Mouse (Mus musculus) brain, embryonic 14.5 days (tissue): ENCODE results near the gene Gls2. TPM values are rescaled to one million over a fixed set of nuclear protein-coding genes. Genes with fewer than 3 reads are reported as not detected.
"Not testable (repeated sequence)": the region's sequence is repeated elsewhere in the genome, so short reads cannot be mapped to it uniquely, and the experiment has no call there.

Source experiments
- DNase-seq: peaks from one replicate; pipeline ENCODE4 v3.0.0-alpha.2; 2011; ENCODE audit warnings: low read depth
- CTCF ChIP-seq: fragments of 200-500 bp; IDR thresholded peaks from 2 replicates; pipeline ENCODE4 v1.5.1; 2012; ENCODE audit warnings: inconsistent platforms, mild to moderate bottlenecking, moderate library complexity, borderline replicate concordance; ENCODE audit not compliant: insufficient read depth, insufficient read length; ENCODE audit errors: extremely low read depth
- POLR2A ChIP-seq: fragments of 200-500 bp; IDR thresholded peaks from 2 replicates; pipeline ENCODE4 v1.6.1; 2012; ENCODE audit warnings: mild to moderate bottlenecking, inconsistent platforms, borderline replicate concordance; ENCODE audit not compliant: poor library complexity, insufficient read depth, insufficient read length, severe bottlenecking; ENCODE audit errors: extremely low read depth
- polyA plus RNA-seq: library from polyadenylated mRNA; depleted of rRNA; stranded (reverse); fragments of >200 nt; gene quantifications from 2 replicates; pipeline ENCODE4 v1.2.3, GENCODE M21; 2012

Gene Gls2
- polyA plus RNA-seq, 1 experiment: 4.4 TPM

DNA sequence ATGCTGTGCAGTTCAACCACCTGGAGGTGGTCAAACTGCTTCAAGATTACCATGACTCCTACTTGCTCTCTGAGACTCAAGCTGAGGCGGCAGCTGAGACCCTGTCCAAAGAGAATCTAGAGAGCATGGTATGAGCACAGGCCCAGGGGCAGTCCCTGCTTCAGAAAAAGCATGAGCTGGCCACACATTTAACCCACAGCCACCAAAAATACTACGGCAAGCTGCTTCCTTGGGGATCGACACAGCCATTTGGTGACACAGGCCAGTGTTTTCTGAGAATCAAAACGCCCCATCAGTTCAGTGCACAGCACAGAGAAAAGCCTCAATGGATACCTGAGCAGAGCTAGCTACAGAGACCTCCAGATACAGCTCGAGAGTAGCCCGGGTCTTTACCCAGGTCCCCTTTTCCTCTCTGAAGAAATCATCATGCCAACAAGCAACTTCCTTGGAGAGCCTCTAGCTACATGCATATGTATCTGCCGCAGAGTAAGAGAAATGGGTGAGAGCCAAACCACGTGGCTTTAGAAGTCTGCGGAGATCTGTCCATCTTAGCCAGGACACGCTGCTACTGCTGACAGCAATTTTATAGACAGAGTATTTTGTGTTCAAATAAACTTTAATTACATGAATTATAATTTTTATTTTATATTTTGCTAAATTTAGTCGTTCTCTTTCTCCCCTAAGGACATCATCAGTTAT is 15.2 kb downstream of the Gls2 start:
- no peak for DNase-seq
- TF ChIP-seq POLR2A: no peak
- TF ChIP-seq CTCF: no peak

DNA sequence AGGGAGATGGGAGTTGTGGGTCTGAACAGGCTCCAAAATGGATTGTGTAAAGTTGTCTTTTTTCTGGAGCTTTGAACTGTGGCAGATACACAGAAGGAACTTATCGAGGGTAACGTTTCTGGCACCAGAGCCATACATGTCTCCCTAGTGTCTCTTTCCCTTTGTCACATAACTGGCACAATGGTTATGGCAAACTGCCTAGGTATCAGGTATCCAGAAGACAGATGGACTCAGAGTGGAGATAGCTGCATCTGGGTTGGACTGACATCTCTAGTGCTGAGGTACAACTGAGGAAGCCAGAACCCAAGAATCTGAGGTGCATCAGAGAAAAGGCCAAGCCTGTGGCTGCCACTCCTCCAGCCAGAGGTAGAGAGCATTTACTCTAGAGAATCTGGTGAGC is 15.9 kb downstream of the Gls2 start:
- no peak for TF ChIP-seq POLR2A
- TF ChIP-seq CTCF: no peak
- DNase-seq: no peak

DNA sequence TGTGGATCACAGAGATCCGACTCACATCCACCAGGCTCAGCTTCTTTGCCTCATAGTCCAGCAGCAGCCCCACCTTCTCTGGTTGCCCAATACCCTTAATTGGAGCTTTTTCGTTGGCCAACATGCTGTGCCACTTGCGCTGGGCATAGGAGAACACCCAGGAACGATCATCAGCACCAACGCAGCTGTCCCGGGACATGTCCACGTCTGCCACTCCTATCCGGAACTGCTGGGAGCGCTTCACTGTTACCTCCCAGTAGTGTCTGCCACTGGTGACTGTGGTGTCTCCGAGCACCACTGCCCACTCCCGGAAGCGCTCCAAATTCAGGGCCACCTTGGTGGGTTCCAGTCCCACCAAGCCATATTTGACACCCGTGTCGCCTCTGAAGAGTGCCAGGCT is 16.7 kb downstream of the Gls2 start:
- DNase-seq: no peak
- no peak for TF ChIP-seq POLR2A
- no peak for TF ChIP-seq CTCF

DNA sequence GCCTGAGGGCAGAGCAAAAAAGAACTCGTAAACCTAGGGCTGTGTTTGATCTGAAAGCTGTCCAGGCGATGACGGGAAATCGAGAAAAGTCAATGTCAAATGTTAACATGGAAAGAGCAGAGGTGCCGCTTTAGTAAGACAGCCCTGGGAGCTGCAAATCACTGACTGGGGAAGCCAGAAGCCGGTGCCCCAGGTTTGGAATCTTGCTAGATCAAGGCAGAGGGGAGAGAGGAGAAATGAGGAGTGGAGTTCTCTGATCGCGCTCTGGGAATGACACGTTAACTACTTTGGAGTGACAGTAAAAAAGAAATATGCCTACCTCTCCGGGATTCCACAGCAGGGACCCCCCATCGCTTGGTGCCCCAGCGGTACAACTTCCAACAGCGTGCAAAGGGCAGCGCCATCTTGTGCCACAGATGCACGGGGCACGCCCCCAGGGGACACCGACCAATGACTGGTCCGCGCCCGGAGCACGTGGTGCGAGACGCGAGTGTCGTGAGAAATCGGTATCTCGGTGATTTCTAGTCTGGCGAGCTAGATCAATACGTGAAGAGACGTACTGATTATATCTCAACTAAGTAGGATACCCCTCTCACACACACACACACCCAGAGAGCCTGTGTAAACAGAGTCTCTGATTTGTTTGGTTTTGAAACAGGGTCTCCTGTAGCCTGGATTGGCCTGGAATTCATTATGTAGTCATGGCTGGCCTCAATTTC is 17.3 kb downstream of the Gls2 start, which contains the start of gene Spryd4:
Gene Spryd4, minus strand, starts transcription at position 418 of the 719 bp plus-strand sequence.
- TF ChIP-seq POLR2A: 0 out of 2 replicates have a peak, but pooled peaks have one; percentile 17
- peak; percentile 21; the same call in 1 of the 2 replicates for TF ChIP-seq CTCF
- peak; percentile 96 for DNase-seq

DNA sequence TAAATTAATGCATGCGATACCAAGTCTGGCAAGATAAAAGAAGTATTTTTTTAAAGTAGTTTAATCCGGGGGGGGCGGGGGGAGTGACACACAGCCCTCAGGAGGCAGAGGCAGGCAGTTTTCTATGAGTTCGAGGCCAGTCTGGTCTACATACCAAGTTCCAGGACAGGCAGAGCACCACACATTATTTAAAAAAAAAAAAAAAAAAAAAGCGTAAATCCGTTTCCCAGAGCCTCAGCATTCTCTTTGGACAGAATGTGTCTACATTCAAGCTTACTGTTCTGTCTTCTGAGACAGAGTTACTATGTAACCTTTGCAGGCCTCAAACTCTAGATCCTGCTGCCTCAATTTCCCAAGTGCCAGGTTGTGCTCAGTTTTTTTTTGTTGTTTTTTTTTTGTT is 17.9 kb downstream of the Gls2 start:
- no peak for DNase-seq
- TF ChIP-seq POLR2A: no peak
- no peak for TF ChIP-seq CTCF

DNA sequence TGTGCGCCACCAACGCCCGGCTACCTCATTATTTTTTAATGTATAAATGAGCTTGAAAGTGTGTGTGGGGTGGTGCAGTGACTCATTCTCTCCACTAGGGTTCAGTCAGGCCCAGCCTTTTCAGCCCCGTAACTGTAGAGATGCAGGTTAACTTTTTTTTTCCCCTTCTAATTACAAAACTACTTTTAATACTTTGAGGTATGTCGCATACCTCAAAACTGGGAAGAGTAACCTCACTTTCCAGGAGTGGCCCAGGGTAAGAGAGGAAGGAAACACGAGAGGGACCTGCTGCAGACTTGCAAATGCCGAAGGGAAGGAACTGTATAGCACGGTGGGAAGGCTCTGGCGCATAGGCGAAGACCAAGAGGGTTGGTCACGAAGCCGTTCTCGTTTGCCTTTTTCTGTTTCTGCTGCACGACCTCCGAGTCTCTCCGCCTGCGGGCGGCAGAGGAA is 18.6 kb downstream of the Gls2 start:
- no peak for TF ChIP-seq POLR2A
- peak; percentile 67; the same call in 1 of the 2 replicates for TF ChIP-seq CTCF
- peak; percentile 80 for DNase-seq

DNA sequence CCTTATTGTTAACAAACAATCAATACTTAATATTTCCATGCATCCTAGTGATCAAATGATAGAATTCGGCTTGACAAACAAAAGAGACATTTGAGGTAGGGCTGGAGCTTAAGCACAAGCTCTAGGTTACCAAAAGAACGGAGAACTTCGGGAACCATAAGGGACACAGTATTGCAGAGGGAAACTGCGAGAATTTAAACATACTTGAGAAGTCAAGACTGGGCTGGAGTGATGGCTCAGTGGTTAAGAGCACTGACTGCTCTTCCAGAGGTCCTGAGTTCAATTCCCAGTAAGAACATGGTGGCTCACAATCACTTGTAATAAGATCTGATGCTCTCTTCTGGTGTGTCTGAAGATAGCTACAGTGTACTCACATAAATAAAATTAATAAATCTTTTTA is 19.9 kb downstream of the Gls2 start:
- DNase-seq: not testable (repeated sequence)

DNA sequence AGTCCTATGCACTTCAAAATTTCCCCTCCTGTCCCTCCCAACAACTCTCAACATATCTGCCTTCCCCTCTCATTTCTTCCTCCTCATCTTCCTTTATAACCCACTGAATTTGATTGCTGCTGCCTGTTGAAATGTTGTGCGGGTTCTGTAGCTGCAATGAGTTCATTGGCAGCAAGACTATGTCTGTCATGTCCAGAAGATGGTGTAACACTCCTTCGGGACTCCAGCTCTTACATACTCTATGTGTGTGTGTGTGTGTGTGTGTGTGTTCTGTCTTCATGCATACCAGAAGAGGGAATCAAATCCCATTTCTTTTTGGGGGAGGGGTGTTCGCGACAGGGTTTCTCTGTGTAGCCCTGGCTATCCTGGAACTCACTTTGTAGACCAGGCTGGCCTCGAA is 20.7 kb downstream of the Gls2 start:
- no peak for DNase-seq
- no peak for TF ChIP-seq CTCF
- TF ChIP-seq POLR2A: no peak

DNA sequence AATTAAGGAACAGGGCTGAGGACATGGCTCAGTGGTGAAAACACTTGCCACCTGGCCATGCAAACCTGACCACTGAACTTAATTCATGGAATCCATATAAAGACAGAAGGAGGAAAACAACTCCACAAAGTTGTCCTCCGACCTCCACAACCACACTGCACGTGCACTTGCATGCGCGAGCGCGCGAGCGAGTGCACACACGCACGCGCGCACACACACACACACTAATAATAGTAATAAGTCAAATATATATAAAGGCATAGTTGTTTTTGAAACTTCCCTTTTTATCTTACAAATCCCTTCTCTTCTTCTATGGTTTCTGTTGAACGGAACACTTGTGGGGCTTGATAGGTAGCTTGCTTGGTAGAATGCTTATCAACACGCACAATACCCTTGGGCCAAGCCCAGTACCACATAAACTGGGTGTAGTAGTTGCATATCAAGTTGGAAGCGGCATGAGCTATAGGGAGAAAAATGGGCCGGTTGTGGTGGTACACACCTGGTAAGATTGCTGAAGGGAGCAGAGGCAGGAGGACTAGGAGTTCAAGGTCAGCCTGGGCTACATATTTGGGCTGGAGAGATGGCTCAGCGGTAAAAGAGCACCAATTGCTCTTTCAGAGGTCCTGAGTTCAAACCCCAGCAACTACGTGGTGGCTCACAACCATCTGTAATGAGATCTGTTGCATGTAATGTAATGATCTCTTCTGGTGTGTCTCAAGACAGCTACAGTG is 24.3 kb downstream of the Gls2 start:
- no peak for DNase-seq

DNA sequence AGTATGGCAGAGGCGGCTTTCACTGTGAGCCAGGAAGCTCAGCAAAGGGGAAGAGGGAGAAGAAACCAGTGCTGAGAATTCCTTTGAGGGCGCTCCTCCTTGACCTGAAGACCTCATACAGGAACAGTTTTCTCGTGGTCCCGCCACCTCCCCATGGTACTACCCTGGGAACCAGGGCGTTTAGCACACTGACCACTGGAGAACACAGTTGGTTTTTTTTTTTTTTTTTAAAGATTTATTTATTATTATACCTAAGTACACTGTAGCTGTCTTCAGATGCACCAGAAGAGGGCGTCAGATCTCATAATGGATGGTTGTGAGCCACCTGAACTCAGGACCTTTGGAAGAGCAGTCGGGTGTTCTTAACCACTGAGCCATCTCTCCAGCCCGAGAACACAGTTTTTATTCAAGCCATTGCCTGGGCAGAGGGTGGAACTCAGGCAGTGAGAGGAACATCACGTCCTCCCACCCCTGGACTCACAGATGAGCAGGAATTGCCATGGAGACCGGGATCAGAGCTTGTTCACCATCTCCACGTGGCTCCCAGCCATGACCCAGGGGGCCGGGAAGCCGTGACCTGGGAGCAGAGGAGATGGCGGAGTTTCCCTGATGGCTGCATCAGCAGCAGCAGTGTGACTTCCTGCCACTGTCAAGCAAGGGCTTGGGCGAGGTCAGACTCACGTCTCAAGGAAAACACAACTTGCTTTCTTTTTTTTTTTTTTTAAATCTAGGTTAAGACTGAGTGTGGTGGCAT is 27.5 kb downstream of the Gls2 start:
- TF ChIP-seq CTCF (no peak), POLR2A (no peak)
- no peak for DNase-seq

More for the DNA sequence above, 24.3 kb downstream of the Gls2 start:
- no peak for TF ChIP-seq POLR2A
- TF ChIP-seq CTCF: no peak

DNA sequence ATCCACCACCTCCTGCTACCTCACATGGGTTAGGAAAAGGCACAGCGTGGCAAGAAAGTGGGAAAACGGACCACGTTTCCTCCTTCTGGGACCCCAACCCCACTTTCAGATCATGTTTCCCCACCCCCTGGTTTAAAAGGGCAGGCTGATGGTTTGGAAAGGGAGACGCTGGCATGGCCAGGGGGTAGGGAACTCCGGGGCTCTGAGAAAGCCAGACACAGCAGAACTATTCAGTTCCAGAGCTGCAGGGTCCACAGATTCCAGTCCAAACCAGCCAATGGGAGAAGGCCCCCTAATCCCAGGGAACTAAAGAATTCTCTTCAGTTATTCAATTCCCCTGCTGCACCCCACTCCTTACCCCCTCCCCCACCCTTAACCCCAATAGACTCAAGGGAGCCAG is 30.8 kb downstream of the Gls2 start:
- TF ChIP-seq CTCF: no peak
- TF ChIP-seq POLR2A: no peak
- no peak for DNase-seq
